Mouse (Mus musculus): ENCODE results near the gene Acsf3.

The Acsf3 gene

DNA sequence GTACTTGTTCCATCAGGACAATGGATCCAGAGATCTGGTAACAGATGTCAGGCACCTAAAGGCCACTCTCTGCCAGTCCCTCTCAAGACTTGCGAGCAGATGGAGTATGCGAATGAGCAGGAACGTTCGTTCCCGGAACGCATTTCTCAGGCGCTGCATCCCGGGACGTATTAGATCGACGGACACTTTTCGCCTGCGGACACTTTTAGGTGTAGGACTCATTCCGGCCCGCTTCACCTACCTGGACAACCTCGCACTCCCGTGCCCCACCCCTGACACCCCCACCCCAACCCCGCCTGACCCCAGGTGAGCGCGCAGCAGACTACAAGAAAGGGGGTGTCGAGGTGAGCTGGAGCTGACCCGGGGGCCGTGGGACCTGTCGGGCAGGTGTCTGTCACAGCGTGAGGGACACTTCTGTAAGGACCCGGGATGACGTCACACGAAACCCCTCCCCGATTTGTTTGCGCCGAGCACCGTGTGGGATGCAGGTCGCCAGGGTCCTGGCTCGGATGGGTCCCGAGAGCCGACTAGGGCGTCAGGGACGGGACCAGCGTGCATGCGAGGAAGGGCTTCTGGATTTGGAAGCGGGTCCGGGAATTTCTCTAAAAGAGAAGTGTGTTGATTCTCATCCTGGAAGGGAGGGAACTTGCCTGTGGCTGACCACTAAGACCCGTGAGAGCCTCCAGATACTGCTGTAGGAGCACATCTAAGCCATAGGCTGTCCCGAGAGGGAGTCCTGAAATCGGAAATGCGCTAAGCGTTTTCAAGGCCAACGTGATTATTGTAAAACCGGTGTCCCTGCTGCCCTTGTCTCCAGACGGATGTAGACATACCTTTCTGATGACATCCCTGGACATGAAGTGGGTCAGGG, at the start of gene Acsf3:
Gene Acsf3, plus strand, starts transcription at position 202 of the 871 bp plus-strand sequence.
- DNase-seq, result peak; percentile 62

- no peak for DNase-seq
These were observed 48.5 kb upstream of the Acsf3 start for GRCm38 (mm10) chr8:122726789-122727188.

DNA sequence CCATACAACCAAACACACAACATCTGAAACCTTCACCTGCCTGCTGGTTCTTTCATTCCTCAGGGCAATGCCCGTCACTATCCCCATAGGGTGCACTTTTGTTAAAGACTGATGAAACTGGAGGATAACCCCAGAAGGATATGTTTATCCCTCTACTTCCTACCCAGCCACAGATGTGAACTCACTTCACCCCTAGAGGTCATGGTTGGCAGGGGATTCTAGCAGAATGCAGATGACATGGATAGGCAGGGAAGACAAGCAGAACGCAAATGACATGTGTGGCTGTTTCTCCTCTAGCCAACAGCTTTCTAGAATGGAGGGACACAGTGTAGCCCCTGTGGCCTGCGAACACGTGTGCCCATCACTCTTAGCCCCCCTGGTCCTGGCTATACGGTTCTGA, 47.9 kb upstream of the Acsf3 start:
- DNase-seq, result peak; percentile 67

DNA sequence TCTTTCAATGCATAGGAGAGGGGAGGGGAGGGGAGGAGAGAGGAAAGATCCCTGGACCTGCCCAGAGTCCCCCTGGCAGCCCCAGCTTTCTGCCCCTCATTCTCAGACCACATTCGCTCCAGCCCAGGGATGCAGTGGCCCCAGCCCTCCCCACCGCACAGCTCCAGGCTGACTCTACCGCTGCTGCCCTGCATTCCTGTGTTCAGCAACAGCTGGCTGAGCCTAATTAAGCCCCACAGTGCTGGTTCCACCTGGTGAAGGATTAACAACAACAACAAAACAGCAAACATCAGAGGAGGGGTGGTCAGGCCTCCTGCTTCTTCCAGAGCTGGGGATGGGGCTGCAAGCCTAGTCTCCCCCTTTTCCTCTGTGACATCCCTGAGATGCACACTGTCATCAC, 46.7 kb upstream of the Acsf3 start:
- no peak for DNase-seq

GRCm38 (mm10) chr8:122735110-122735509, 40.2 kb upstream of the Acsf3 start:
- DNase-seq, result no peak

GRCm38 (mm10) chr8:122735542-122736473, 39.5 kb upstream of the Acsf3 start:
- DNase-seq, result peak; percentile 67

DNA sequence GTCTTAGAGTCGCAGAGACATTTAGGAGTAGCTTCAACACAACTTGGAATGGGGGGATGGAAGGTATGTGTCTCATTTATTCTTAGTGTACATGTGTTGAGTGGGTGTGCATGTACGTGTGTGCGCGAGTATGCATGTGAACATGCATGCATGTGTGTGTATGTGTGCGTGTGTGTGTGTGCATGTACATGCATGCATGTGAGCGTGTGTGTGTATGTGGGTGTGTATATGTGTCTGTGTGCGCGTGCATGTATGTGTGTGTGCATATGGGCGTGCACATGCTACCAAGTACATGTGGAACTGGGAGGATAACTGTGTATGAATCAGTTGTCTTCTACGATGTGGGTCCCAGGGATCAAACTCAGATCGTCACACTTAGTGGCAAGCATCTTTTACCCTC, 38.7 kb upstream of the Acsf3 start:
- DNase-seq, result no peak

GRCm38 (mm10) chr8:122737071-122737470, 38.2 kb upstream of the Acsf3 start:
- DNase-seq, result peak; percentile 51

DNA sequence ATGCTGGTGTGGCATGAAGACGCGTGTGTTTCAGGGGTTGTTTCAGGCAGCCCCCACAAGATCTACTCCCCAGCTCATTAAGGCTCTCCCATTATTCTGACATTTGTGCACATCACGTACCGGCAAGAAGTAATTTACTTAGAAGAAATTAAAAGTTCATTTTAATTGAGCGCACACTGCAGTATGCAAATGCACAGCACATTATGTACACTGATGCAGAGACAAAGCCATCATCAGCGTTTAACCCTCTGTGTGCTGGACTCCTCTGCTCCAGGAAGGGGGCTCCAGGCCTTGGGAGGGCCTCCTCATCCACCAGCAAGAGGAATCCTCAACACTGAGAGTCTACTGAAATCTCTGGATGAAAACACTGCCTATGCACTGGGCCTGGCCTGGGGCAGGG, 37.4 kb upstream of the Acsf3 start:
- no peak for DNase-seq

GRCm38 (mm10) chr8:122739102-122739725, 36.1 kb upstream of the Acsf3 start:
- DNase-seq, result peak; percentile 91

DNA sequence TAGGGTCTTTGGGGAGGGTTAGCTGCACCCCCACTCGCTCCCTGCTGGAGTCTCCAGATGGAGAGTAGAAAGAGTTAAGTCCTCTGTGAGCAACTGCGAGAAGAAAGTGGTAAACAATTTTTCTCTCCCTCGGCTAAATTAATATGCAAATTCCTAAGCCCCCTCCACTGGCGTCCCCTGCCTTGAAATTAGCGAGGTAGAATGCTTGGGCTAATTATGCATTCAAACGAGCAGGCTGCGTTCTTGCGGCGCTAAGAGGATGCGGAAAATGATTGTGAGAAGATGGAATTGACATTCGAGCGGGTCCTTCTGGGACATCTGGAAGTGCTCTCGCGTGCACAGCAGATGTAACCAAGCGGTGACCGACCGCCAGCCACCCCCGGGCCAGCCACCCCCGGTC, 32.8 kb upstream of the Acsf3 start:
- DNase-seq, result no peak

GRCm38 (mm10) chr8:122745022-122745749, 30.1 kb upstream of the Acsf3 start:
- no peak for DNase-seq

DNA sequence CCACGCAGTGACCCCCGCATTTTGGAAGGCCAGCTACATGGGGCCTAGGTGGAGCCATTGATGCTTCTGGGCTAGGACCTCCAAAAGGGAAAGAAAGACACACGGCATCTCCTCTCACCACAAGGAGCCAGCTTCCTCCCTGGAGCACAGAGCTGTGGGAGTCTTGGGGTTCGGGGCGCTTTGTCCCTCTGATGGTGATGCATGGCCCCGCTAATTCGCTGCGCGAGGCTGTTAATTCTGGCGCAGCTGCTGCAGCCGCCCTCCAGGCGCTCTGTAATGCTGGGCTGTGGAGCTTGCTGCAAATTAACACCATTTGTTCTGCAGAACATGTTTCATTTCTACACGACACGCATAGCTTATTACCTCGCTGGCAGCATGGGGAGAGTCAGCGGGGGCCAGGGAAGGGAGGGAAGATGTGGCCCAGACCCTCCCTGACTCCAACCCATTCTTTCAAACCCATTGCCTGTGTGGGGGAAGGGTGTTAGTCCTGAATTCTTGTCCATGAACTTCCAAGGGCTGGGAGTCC, 29.5 kb upstream of the Acsf3 start:
- DNase-seq, result no peak

GRCm38 (mm10) chr8:122746439-122746838, 28.8 kb upstream of the Acsf3 start:
- DNase-seq, result no peak

DNA sequence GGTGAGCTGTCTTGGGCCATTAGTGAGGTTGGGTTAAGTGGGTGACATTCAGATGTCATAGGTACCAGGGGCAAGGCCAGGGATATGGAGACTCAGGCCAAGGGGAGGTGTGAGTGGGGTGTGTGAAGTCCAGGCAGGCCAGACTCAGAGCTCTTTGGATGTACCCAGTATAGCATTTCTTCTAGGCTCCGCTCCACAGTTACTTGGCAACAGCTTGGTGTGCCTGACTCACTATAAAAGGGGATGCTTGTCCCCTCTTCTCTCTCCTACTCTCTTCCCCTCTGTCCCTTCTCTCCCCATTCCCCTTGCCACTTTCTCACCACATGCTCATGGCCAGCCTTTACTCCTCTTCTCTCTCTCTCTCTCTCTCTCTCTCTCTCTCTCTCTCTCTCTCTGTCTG, 27.5 kb upstream of the Acsf3 start:
- DNase-seq, result no peak

- no peak for DNase-seq
These were observed 25.8 kb upstream of the Acsf3 start for GRCm38 (mm10) chr8:122749333-122749958.

DNA sequence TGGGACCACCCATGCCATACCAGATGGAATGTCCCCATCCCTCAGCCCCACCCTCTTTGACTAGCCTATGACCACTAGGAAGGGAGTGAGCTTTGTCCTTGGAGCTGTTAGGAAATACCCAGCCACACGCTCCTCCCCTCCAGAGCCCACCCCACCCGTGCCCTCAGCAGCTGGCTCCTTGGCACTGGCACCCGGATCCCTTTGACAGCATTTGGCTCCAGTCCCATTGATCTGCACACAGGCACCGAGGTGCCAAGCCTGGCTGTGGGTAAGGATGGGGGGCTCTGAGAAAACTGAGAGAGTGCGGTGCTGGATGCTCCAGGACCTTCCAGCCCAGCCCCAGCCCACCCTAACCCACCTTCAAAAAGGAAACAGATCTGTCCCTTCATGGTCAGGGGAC, 23.9 kb upstream of the Acsf3 start:
- no peak for DNase-seq

- DNase-seq, result no peak
These were observed 23.1 kb upstream of the Acsf3 start for GRCm38 (mm10) chr8:122752111-122752721.

- DNase-seq, result no peak
These were observed 16.7 kb upstream of the Acsf3 start for GRCm38 (mm10) chr8:122758597-122758996.

DNA sequence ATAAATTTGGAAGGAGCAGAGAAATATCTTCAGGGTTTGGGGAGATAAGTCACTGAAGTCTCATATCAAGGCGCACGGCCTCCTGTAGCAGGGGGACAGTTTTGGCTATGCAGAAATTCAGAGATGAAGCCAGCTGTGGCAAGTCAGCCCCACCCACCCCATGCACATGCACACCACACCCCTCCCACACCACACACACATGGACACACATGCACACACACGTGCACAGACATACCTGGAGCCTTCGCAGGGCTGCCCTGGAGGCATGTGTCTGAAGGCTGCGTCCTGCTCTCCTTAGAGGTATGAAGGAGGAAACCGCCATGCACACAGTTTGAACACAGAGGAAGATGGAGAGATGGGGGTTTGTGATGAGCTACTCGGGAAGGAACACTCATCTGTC, 15.2 kb upstream of the Acsf3 start:
- DNase-seq, result no peak

DNA sequence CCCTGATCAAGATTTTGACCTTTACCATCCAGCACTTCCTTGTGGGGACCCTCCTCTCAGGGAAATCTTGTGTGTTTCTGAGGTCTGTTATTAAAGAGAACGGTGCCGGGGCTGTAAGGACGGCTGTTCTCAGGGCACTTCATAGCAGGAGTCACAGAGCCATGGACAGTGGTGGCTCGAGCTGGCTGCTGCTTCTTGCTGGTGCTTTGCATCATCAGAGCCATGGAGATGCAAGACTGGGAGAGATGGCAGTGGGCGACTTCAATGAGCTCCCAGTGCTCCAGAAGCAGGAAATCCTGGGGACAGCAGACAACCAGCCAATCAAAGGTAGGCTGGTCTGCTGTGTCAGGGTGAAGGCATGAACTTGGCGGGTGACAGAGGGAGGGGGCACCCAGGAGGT, 14.2 kb upstream of the Acsf3 start:
- DNase-seq, result peak; percentile 31
